Mouse (Mus musculus) embryonic fibroblast, embryonic 13.5 days (primary cell): ENCODE data around the gene Foxp1.

Source experiments
- CTCF ChIP-seq: IDR thresholded peaks from 2 replicates; pipeline ENCODE4 v1.5.1; 2011; ENCODE audit warnings: mild to moderate bottlenecking, control low read depth, low read length, moderate library complexity, borderline replicate concordance; ENCODE audit not compliant: insufficient read depth
- POLR2A ChIP-seq: IDR thresholded peaks from 2 replicates; pipeline ENCODE4 v1.6.1; 2011; ENCODE audit warnings: low read depth, mild to moderate bottlenecking, control low read depth, low read length, moderate library complexity

DNA sequence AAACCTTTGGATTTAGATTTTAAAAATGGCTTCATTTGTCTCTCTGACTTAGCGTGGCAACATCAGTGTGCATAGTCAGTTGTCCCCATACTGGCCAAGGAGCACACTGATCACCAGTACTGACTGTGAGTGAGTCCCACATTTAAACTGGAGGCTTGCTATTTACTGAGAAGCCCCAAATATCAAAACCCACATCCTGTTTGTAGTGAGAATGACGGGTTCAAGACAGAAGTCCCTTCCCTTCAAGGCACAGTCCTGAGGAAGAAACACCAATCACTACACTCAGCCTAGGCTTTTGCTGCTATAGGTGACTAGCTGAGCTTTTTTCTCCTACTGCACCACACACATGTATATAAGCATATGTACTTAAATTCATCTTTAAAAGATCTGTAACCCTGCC lies 264.8 kb downstream of the Foxp1 start:
- TF ChIP-seq CTCF (no peak), POLR2A (no peak)
